Mouse (Mus musculus): ENCODE measurements at regions not wholly inside any gene's neighbourhood (a gene's known extent, or its start where the extent isn't known, plus 50 kb on each side); places are given as distances from the start of the nearest gene placed in this dataset.

GRCm38 (mm10) chr5:90071806-90072205 lies 152.0 kb downstream of the Cox18 start:
- no peak overlapping the region for H3K4me3 ChIP-seq (ENCODE audit: low read depth, low read length)
- H3K4me1 ChIP-seq (ENCODE audit: insufficient read depth): no peaks in the 10 kb centered on the region
- DNase-seq (no peak), ATAC-seq (no peak)
- no peaks in the 10 kb centered on the region for H3K9me3 ChIP-seq (ENCODE audit: low read length)
- WGBS (ENCODE audit: insufficient replicate concordance): 82% methylated on average over 2 of the region's 2 CpGs
- no peaks in the 10 kb centered on the region for H3K27me3 ChIP-seq (ENCODE audit: insufficient read depth, low read length)
- H3K27ac ChIP-seq (ENCODE audit: low read depth): no peak overlapping the region
- H3K4me2 ChIP-seq (ENCODE audit: low read depth, low read length): no peak overlapping the region
- H3K9ac ChIP-seq (replicated peaks): no peak overlapping the region
- H3K36me3 ChIP-seq (replicated peaks; ENCODE audit: insufficient read depth, low read length): no peaks in the 10 kb centered on the region
- TF ChIP-seq CTCF (IDR thresholded peaks at IDR 0.05; ENCODE audit: low read depth): no peak
- TF ChIP-seq EP300 (IDR thresholded peaks at IDR 0.05; ENCODE audit: low read depth): no peak

GRCm38 (mm10) chr5:90068601-90069000 lies 155.2 kb downstream of the Cox18 start:
- ATAC-seq (no peak), DNase-seq (no peak)
- no peak for TF ChIP-seq CTCF (IDR thresholded peaks at IDR 0.05; ENCODE audit: low read depth)
- no peak for TF ChIP-seq EP300 (IDR thresholded peaks at IDR 0.05; ENCODE audit: low read depth)
- Histone ChIP-seq H3K27me3 (ENCODE audit: insufficient read depth, low read length) (no peaks in the 10 kb centered on the region), H3K36me3 (replicated peaks; ENCODE audit: insufficient read depth, low read length) (no peaks in the 10 kb centered on the region), H3K4me3 (ENCODE audit: low read depth, low read length) (no peak overlapping the region), H3K27ac (ENCODE audit: low read depth) (no peak overlapping the region), H3K9ac (replicated peaks) (no peak overlapping the region), H3K9me3 (ENCODE audit: low read length) (no peaks in the 10 kb centered on the region), H3K4me1 (ENCODE audit: insufficient read depth) (no peaks in the 10 kb centered on the region), H3K4me2 (ENCODE audit: low read depth, low read length) (no peak overlapping the region)

GRCm38 (mm10) chr5:90067817-90068216 lies 156.0 kb downstream of the Cox18 start:
- Histone ChIP-seq H3K4me1 (ENCODE audit: insufficient read depth) (no peaks in the 10 kb centered on the region), H3K4me3 (ENCODE audit: low read depth, low read length) (no peak overlapping the region), H3K27ac (ENCODE audit: low read depth) (no peak overlapping the region), H3K9me3 (ENCODE audit: low read length) (no peaks in the 10 kb centered on the region), H3K36me3 (replicated peaks; ENCODE audit: insufficient read depth, low read length) (no peaks in the 10 kb centered on the region), H3K4me2 (ENCODE audit: low read depth, low read length) (no peak overlapping the region), H3K27me3 (ENCODE audit: insufficient read depth, low read length) (no peaks in the 10 kb centered on the region), H3K9ac (replicated peaks) (no peak overlapping the region)
- WGBS (ENCODE audit: insufficient replicate concordance): 67% methylated on average over 7 of the region's 7 CpGs
- ATAC-seq: no peak
- TF ChIP-seq CTCF (IDR thresholded peaks at IDR 0.05; ENCODE audit: low read depth) (no peak), EP300 (IDR thresholded peaks at IDR 0.05; ENCODE audit: low read depth) (no peak)
- DNase-seq: no peak

- Histone ChIP-seq H3K4me3 (ENCODE audit: low read depth, low read length) (no peak overlapping the region), H3K9ac (replicated peaks) (no peak overlapping the region), H3K4me2 (ENCODE audit: low read depth, low read length) (no peak overlapping the region), H3K36me3 (replicated peaks; ENCODE audit: insufficient read depth, low read length) (no peaks in the 10 kb centered on the region), H3K27ac (ENCODE audit: low read depth) (no peak overlapping the region), H3K9me3 (ENCODE audit: low read length) (no peaks in the 10 kb centered on the region), H3K27me3 (ENCODE audit: insufficient read depth, low read length) (no peaks in the 10 kb centered on the region), H3K4me1 (ENCODE audit: insufficient read depth) (no peaks in the 10 kb centered on the region)
- DNase-seq: no peak
- WGBS (ENCODE audit: insufficient replicate concordance): 60% methylated on average over 6 of the region's 6 CpGs
- ATAC-seq: no peak
- TF ChIP-seq EP300 (IDR thresholded peaks at IDR 0.05; ENCODE audit: low read depth) (no peak), CTCF (IDR thresholded peaks at IDR 0.05; ENCODE audit: low read depth) (no peak)
Observed at GRCm38 (mm10) chr5:90065884-90066615, 157.8 kb downstream of the Cox18 start.

- Histone ChIP-seq H3K36me3 (replicated peaks; ENCODE audit: insufficient read depth, low read length) (no peaks in the 10 kb centered on the region), H3K4me3 (ENCODE audit: low read depth, low read length) (no peak overlapping the region), H3K9ac (replicated peaks) (no peak overlapping the region), H3K4me1 (ENCODE audit: insufficient read depth) (no peaks in the 10 kb centered on the region), H3K27ac (ENCODE audit: low read depth) (no peak overlapping the region), H3K4me2 (ENCODE audit: low read depth, low read length) (no peak overlapping the region), H3K27me3 (ENCODE audit: insufficient read depth, low read length) (no peaks in the 10 kb centered on the region), H3K9me3 (ENCODE audit: low read length) (no peaks in the 10 kb centered on the region)
- no peak for ATAC-seq
- peak; percentile 23 for DNase-seq
- no peak for TF ChIP-seq EP300 (IDR thresholded peaks at IDR 0.05; ENCODE audit: low read depth)
- peak; percentile 64 for TF ChIP-seq CTCF (IDR thresholded peaks at IDR 0.05; ENCODE audit: low read depth)
- 73% methylated on average over 2 of the region's 2 CpGs for WGBS (ENCODE audit: insufficient replicate concordance)
Observed at GRCm38 (mm10) chr5:90055686-90056085, 168.1 kb downstream of the Cox18 start.

- Histone ChIP-seq H3K9me3 (ENCODE audit: low read length) (no peaks in the 10 kb centered on the region), H3K9ac (replicated peaks) (no peak overlapping the region), H3K27me3 (ENCODE audit: insufficient read depth, low read length) (no peaks in the 10 kb centered on the region), H3K4me3 (ENCODE audit: low read depth, low read length) (no peak overlapping the region), H3K27ac (ENCODE audit: low read depth) (no peak overlapping the region), H3K36me3 (replicated peaks; ENCODE audit: insufficient read depth, low read length) (no peaks in the 10 kb centered on the region), H3K4me2 (ENCODE audit: low read depth, low read length) (no peak overlapping the region), H3K4me1 (ENCODE audit: insufficient read depth) (no peaks in the 10 kb centered on the region)
- no peak for TF ChIP-seq EP300 (IDR thresholded peaks at IDR 0.05; ENCODE audit: low read depth)
- no peak for TF ChIP-seq CTCF (IDR thresholded peaks at IDR 0.05; ENCODE audit: low read depth)
- DNase-seq (no peak), ATAC-seq (no peak)
- WGBS (ENCODE audit: insufficient replicate concordance): 70% methylated on average over 1 of the region's 1 CpGs
Observed at GRCm38 (mm10) chr5:90052516-90052915, 169.4 kb upstream of the Adamts3 start.
